Mouse (Mus musculus) MEL (cell line): ENCODE data around the gene Col23a1.

Experiments used
- CTCF ChIP-seq, 3 experiments: IDR thresholded peaks in 2 of 3; conservative IDR thresholded peaks in 1 of 3; 2 replicates each; pipeline ENCODE4 v1.5.1; 2011 to 2012; ENCODE audit warnings: low read length in 3 of 3, low read depth in 2 of 3, mild to moderate bottlenecking in 2 of 3, improper control_type of control experiment in 1 of 3, inconsistent platforms in 1 of 3, mixed read lengths in 1 of 3, moderate library complexity in 1 of 3; ENCODE audit not compliant: control insufficient read depth in 1 of 3, insufficient read depth in 1 of 3, poor library complexity in 1 of 3, severe bottlenecking in 1 of 3
- TAL1 ChIP-seq: IDR thresholded peaks from 2 replicates; pipeline ENCODE4 v1.6.1; 2012; ENCODE audit warnings: mild to moderate bottlenecking, inconsistent platforms, low read length, moderate library complexity, mixed read lengths

DNA sequence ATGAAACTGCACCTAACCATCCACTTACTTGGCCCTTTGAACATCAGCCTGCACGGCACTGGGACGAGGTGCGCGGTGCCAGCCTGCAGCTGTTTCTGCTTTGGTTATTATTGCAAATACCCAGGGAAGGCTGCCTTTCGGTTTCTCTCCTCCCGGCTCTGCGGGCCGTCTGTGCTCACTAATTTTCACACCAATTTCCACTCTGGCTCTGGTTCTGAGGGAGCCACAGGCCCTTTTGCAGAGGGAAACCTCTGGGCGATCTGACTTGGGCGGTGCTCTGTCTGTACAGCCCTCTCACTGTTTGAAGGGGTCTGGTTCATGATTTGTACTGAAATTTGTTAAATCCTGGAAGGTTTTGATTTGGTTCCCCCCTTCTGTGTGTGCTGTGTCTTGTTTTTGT, 100.0 kb downstream of the Col23a1 start:
- TF ChIP-seq CTCF (IDR thresholded peaks at IDR 0.05 in 2 of 3, conservative IDR thresholded peaks at IDR 0.05 in 1 of 3; ENCODE audit: control insufficient read depth in 1 of 3, insufficient read depth in 1 of 3, low read depth in 2 of 3, low read length in 3 of 3, poor library complexity in 1 of 3, severe bottlenecking in 1 of 3) (no peak), TAL1 (no peak)
